Mouse (Mus musculus) kidney, embryonic 15.5 days (tissue): Measurements from ENCODE around the gene Prr5. TPM values are rescaled to one million over a fixed set of nuclear protein-coding genes. Genes with fewer than 3 reads are reported as not detected.

ENCODE experiments used
- ATAC-seq: fragments of 200-750 bp; cut with Nextera tagmentation; replicated peaks from 2 replicates; pipeline ENCODE4 v1.8.0; 2017; ENCODE audit warnings: moderate TSS enrichment; ENCODE audit not compliant: low FRiP score
- H3K27ac ChIP-seq: fragments of 300-500 bp; sonication (generic); 2 replicates; pipeline ENCODE4 v1.5.1; 2015; ENCODE audit warnings: mild to moderate bottlenecking, inconsistent platforms
- H3K27me3 ChIP-seq: fragments of 300-500 bp; sonication (generic); 2 replicates; pipeline ENCODE4 v1.6.1; 2015; ENCODE audit warnings: inconsistent platforms
- H3K36me3 ChIP-seq: fragments of 300-500 bp; sonication (generic); 2 replicates; pipeline ENCODE4 v1.6.1; 2015; ENCODE audit warnings: inconsistent platforms
- H3K4me1 ChIP-seq: fragments of 300-500 bp; sonication (generic); 2 replicates; pipeline ENCODE4 v1.6.1; 2015; ENCODE audit warnings: inconsistent platforms
- H3K4me2 ChIP-seq: fragments of 300-500 bp; sonication (generic); 2 replicates; pipeline ENCODE4 v1.6.1; 2015; ENCODE audit warnings: moderate library complexity, mild to moderate bottlenecking, inconsistent platforms
- H3K4me3 ChIP-seq: fragments of 300-500 bp; sonication (generic); replicated peaks from 2 replicates; pipeline ENCODE4 v1.5.1; 2015; ENCODE audit warnings: mild to moderate bottlenecking, inconsistent platforms
- H3K9ac ChIP-seq: fragments of 300-500 bp; sonication (generic); 2 replicates; pipeline ENCODE4 v1.6.1; 2015; ENCODE audit warnings: mild to moderate bottlenecking, inconsistent platforms
- H3K9me3 ChIP-seq: fragments of 300-500 bp; sonication (generic); replicated peaks from 2 replicates; pipeline ENCODE4 v1.6.1; 2016; ENCODE audit warnings: inconsistent platforms
- WGBS: fragments of 180-500 bp; shearing (Covaris S2); methylation state at CpG from one replicate; pipeline ENCODE4 v1.1.7; 2015; ENCODE audit warnings: mixed read lengths; 5-methylcytosine and 5-hydroxymethylcytosine counted together
- polyA plus RNA-seq: library from polyadenylated mRNA; unstranded; fragments of >200 nt; fragmentation: Nextera tagmentation; extraction: Ambion mirVana; gene quantifications from 2 replicates; pipeline ENCODE4 v1.2.1, GENCODE M21; 2015

Prr5 gene
- 40.3 and 46.8 TPM in 2 replicates for polyA plus RNA-seq

GRCm38 (mm10) chr15:84668938-84669747 lies at the start of gene Prr5:
TSS of gene Prr5 (plus strand) at chr15:84669620.
- peak; percentile 30; the same call in 1 of the 2 replicates for ATAC-seq
- WGBS = 61% methylated on average over 14 of the region's 14 CpGs
- no peak within 1 kb of the TSS for H3K4me2 ChIP-seq
- H3K9ac ChIP-seq = 0 out of 2 replicates have a peak within 1 kb of the TSS, but pooled peaks have one; percentile 16
- H3K27ac ChIP-seq = peak within 1 kb of the TSS; percentile 25; the same call in 1 of the 2 replicates
- H3K9me3 ChIP-seq = no peaks in the 10 kb centered on the region
- H3K36me3 ChIP-seq = no peaks in the 10 kb centered on the region
- peaks cover under 1% of the 10 kb centered on the region; the same call in 1 of the 2 replicates for H3K27me3 ChIP-seq
- no peak within 1 kb of the TSS for H3K4me3 ChIP-seq
- H3K4me1 ChIP-seq = peaks cover 29% of the 10 kb centered on the region

- peaks cover 12% of the 10 kb centered on the region for H3K4me1 ChIP-seq
Observed at GRCm38 (mm10) chr15:84620028-84620427, 49.4 kb upstream of the Prr5 start.

GRCm38 (mm10) chr15:84621722-84622428 lies 47.5 kb upstream of the Prr5 start:
- no peak for ATAC-seq
- 43% methylated on average over 14 of the region's 14 CpGs for WGBS
- Histone ChIP-seq H3K27ac (no peak overlapping the region), H3K4me1 (peaks cover 15% of the 10 kb centered on the region), H3K4me3 (no peak overlapping the region), H3K9me3 (no peaks in the 10 kb centered on the region; the same call in 1 of the 2 replicates), H3K27me3 (peaks cover 17% of the 10 kb centered on the region), H3K36me3 (no peaks in the 10 kb centered on the region), H3K4me2 (no peak overlapping the region), H3K9ac (no peak overlapping the region)

More at GRCm38 (mm10) chr15:84620028-84620427, 49.4 kb upstream of the Prr5 start:
- no peak overlapping the region for H3K4me3 ChIP-seq
- 72% methylated on average over 3 of the region's 3 CpGs for WGBS
- ATAC-seq = no peak
- no peaks in the 10 kb centered on the region for H3K36me3 ChIP-seq
- H3K9ac ChIP-seq = no peak overlapping the region
- no peaks in the 10 kb centered on the region; the same call in 1 of the 2 replicates for H3K9me3 ChIP-seq
- H3K4me2 ChIP-seq = no peak overlapping the region
- peaks cover 33% of the 10 kb centered on the region for H3K27me3 ChIP-seq
- H3K27ac ChIP-seq = no peak overlapping the region

- no peak overlapping the region for H3K4me3 ChIP-seq
- no peak overlapping the region for H3K9ac ChIP-seq
- no peaks in the 10 kb centered on the region; the same call in 1 of the 2 replicates for H3K9me3 ChIP-seq
- no peak overlapping the region for H3K4me2 ChIP-seq
- H3K27ac ChIP-seq = no peak overlapping the region
- WGBS = 47% methylated on average over 9 of the region's 9 CpGs
- no peaks in the 10 kb centered on the region for H3K36me3 ChIP-seq
- no peak for ATAC-seq
- H3K4me1 ChIP-seq = peaks cover 12% of the 10 kb centered on the region
- peaks cover 17% of the 10 kb centered on the region for H3K27me3 ChIP-seq
Observed at GRCm38 (mm10) chr15:84624870-84625269, 44.5 kb upstream of the Prr5 start.

GRCm38 (mm10) chr15:84625712-84626414 lies 43.6 kb upstream of the Prr5 start:
- Histone ChIP-seq H3K4me3 (no peak overlapping the region), H3K27me3 (peaks cover 17% of the 10 kb centered on the region), H3K36me3 (no peaks in the 10 kb centered on the region), H3K4me1 (peaks cover 12% of the 10 kb centered on the region), H3K9me3 (no peaks in the 10 kb centered on the region), H3K4me2 (no peak overlapping the region), H3K9ac (no peak overlapping the region), H3K27ac (no peak overlapping the region)
- WGBS = 66% methylated on average over 6 of the region's 6 CpGs
- ATAC-seq = no peak; the same call in 1 of the 2 replicates

GRCm38 (mm10) chr15:84627308-84627707 lies 42.1 kb upstream of the Prr5 start:
- Histone ChIP-seq H3K27ac (no peak overlapping the region), H3K9me3 (no peaks in the 10 kb centered on the region), H3K4me3 (no peak overlapping the region), H3K27me3 (peaks cover 9% of the 10 kb centered on the region), H3K9ac (no peak overlapping the region), H3K36me3 (no peaks in the 10 kb centered on the region), H3K4me2 (no peak overlapping the region), H3K4me1 (peaks cover 12% of the 10 kb centered on the region)
- ATAC-seq = no peak
- WGBS = 79% methylated on average over 5 of the region's 5 CpGs

GRCm38 (mm10) chr15:84629680-84630079 lies 39.7 kb upstream of the Prr5 start:
- no peak for ATAC-seq
- H3K4me2 ChIP-seq = no peak overlapping the region
- no peaks in the 10 kb centered on the region for H3K9me3 ChIP-seq
- no peak overlapping the region for H3K9ac ChIP-seq
- WGBS = 16% methylated on average over 3 of the region's 3 CpGs
- no peaks in the 10 kb centered on the region for H3K27me3 ChIP-seq
- no peaks in the 10 kb centered on the region for H3K36me3 ChIP-seq
- peaks cover 11% of the 10 kb centered on the region for H3K4me1 ChIP-seq
- no peak overlapping the region for H3K4me3 ChIP-seq
- H3K27ac ChIP-seq = no peak overlapping the region

- 1% methylated on average over 7 of the region's 7 CpGs for WGBS
- no peak overlapping the region for H3K27ac ChIP-seq
- H3K4me2 ChIP-seq = no peak overlapping the region
- ATAC-seq = peak; percentile 54; the same call in 1 of the 2 replicates
- H3K4me1 ChIP-seq = no peaks in the 10 kb centered on the region
- no peak overlapping the region for H3K4me3 ChIP-seq
- no peaks in the 10 kb centered on the region for H3K36me3 ChIP-seq
- H3K27me3 ChIP-seq = no peaks in the 10 kb centered on the region
- H3K9me3 ChIP-seq = no peaks in the 10 kb centered on the region
- H3K9ac ChIP-seq = no peak overlapping the region
Observed at GRCm38 (mm10) chr15:84631560-84631959, 37.9 kb upstream of the Prr5 start.

- no peaks in the 10 kb centered on the region for H3K27me3 ChIP-seq
- no peak overlapping the region for H3K9ac ChIP-seq
- no peak overlapping the region for H3K4me2 ChIP-seq
- H3K4me1 ChIP-seq = peaks cover 8% of the 10 kb centered on the region
- H3K36me3 ChIP-seq = no peaks in the 10 kb centered on the region
- ATAC-seq = no peak
- H3K4me3 ChIP-seq = no peak overlapping the region
- H3K27ac ChIP-seq = no peak overlapping the region
- H3K9me3 ChIP-seq = no peaks in the 10 kb centered on the region
- WGBS = 46% methylated on average over 3 of the region's 3 CpGs
Observed at GRCm38 (mm10) chr15:84634361-84634760, 35.1 kb upstream of the Prr5 start.

- Histone ChIP-seq H3K36me3 (no peaks in the 10 kb centered on the region), H3K4me3 (no peak overlapping the region), H3K4me1 (peaks cover 29% of the 10 kb centered on the region), H3K9ac (no peak overlapping the region), H3K27ac (no peak overlapping the region), H3K4me2 (no peak overlapping the region), H3K27me3 (no peaks in the 10 kb centered on the region), H3K9me3 (no peaks in the 10 kb centered on the region)
- no peak for ATAC-seq
Observed at GRCm38 (mm10) chr15:84638405-84638804, 31.0 kb upstream of the Prr5 start.

- peaks cover 32% of the 10 kb centered on the region for H3K4me1 ChIP-seq
- no peak overlapping the region for H3K4me3 ChIP-seq
- H3K9me3 ChIP-seq = no peaks in the 10 kb centered on the region
- peak overlapping the region; percentile 55 for H3K27ac ChIP-seq
- H3K36me3 ChIP-seq = no peaks in the 10 kb centered on the region
- ATAC-seq = no peak
- H3K9ac ChIP-seq = no peak overlapping the region
- H3K4me2 ChIP-seq = no peak overlapping the region
- H3K27me3 ChIP-seq = no peaks in the 10 kb centered on the region
- WGBS = 36% methylated on average over 5 of the region's 5 CpGs
Observed at GRCm38 (mm10) chr15:84639072-84639450, 30.4 kb upstream of the Prr5 start.
